Mouse (Mus musculus) cerebellum, adult 9-11 months (tissue): ENCODE measurements around the gene Rpl36a.
"Not testable (repeated sequence)": the region's sequence is repeated elsewhere in the genome, so short reads cannot be mapped to it uniquely, and the experiment has no call there.

ENCODE experiments used
- DNase-seq: peaks from one replicate; pipeline ENCODE4 v3.0.0; 2022

The Rpl36a gene

DNA sequence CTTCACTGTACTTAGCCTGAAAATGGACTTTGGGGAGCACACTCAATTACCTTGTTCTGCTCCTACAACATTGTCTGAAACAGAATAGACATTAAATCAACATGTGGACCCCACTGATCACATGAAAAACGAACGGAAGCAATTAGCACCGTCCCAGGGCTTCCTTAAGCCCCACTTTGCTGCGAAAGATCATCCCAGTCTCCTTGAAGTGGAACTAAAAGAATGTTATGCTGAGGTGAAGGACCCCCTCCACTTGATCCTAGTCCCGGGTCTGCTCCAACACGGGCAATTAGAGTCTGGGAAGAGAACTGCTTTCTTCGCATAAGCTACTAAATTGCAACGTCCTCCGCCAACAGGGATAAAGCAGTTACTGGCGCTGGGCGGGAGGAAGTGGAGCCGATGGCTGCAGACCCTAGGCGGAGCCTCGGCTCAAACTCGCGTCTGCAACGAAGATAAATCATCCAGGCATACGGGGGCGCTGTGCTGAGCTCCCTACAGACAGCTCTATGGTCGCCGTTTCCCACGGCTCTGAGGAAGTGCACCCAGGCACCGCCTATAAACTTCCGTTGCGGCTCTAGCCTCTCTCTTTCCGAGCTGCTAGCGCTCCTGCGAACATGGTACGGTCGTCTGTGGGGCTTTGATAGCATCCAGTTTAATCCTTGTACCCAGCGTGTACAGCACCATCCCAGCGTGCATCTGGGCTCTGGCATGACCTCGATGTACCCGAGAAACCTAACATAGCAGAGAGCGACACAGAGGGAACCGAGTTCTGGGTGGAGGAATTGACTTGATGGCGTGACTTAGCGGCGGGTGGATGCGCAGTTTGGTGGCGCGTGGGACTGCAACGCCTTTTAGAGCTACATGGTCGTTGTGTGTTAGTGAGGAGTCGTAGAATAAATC, at the start of gene Rpl36a:
TSS of gene Rpl36a (plus strand) at position 552 of the 900 bp plus-strand sequence.
- peak; percentile 89 for DNase-seq

DNA sequence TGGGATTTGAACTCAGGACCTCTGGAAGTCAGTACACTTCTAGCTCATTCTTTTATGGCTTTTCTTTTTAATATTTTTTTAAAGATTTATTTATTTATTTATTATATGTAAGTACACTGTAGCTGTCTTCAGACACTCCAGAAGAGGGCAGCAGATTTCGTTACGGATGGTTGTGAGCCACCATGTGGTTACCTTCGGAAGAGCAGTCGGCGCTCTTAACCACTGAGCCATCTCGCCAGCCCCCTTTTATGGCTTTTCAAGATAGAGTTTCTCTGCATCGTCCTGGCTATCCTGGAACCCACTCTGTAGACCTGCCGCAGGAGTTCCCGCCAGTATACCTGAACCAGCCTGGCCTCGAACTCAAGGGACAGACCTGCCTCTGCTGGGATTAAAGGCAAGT, 45.7 kb upstream of the Rpl36a start:
- DNase-seq, result not testable (repeated sequence)

DNA sequence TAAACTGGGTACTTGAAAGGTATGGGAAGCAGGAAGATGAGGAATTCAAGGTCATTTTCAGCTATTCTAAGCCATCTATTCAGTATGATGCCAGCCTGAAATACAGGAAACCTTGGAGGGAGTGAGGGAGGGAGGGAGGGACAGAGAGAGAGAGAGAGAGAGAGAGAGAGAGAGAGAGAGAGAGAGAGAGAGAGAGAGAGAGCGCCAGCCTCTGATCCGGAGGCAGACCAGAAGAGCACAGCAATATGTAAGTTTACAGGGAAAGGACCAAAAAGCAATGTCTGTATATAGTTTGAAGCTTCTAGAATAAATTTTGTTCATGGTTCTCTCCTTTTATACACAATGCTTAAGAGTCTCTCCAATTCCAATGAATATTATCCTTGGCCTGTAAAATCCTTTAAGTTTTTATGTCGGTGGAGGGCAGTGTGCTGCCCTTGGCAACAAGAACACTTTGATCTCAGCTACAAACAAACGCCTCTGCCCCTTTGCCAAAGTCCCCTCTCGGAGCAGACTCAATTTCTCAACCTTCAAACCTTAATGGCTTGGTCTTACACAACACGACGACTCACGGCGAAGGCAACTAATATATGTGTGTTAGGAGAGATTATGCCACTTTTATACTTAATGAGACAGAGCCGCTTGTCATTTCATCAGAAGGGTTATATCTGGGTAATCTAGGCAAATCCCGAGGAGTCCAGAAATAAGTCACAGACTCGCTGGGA, 44.9 kb upstream of the Rpl36a start:
- no peak for DNase-seq

DNA sequence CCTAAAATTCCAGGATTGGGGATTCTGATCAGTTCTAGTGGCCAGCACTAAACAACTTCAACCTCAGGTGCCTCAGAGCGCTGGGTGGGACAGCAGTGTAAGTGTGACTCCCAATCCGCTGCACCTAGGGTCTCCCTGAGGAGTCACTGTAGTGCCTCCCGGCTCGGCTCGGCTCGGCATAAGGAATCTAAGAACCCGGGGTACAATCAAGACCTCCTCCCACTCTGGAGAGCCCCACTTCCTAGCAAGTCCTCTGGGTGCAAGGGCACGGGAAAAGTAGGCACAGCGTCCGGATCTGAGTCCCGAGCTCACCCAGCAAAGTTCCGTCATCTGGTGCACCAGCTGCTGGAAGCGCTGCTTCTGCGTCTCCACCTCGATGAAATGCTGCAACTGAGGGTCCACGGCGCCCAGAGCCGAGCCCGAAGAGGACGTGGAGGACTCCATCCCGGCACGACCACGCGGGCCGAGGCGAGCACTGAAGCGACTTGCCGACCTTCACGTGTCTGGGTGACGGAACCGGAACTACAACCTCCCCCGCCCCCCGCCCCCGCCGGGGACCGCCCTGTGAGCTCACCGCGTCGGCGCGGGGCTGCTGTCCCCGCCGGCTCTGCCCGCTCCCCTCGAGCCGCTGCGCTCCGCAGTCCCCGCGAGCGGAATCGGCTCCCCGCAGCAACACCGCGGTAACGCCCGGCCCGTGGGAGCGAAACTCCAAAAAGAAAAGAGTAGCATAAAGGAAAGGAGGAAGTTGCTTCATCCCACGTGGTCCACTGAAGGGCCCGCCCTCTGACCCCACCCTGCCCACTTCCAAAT, 44.1 kb upstream of the Rpl36a start, which contains the start of gene Timm8a1:
TSS of gene Timm8a1 (minus strand) at position 721 of the 810 bp plus-strand sequence.
- DNase-seq, result peak; percentile 36

DNA sequence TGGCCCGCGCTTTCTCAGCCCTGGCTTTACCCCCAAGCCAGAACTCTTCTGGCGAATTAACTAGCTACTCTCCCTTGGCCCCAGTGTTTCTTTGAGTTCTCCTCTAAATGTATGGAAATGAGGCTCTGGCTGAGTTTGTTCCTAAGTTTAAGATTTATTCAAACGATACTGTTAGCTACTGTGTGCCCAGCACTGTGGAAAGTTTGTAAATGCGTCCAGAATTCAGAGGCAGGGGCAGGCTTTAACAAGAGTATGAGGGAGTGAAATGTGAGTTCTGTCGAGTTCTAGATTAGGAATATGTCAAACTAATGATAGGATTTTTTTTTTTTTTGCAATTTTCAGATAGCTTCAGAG, 43.5 kb upstream of the Rpl36a start:
- DNase-seq, result no peak

DNA sequence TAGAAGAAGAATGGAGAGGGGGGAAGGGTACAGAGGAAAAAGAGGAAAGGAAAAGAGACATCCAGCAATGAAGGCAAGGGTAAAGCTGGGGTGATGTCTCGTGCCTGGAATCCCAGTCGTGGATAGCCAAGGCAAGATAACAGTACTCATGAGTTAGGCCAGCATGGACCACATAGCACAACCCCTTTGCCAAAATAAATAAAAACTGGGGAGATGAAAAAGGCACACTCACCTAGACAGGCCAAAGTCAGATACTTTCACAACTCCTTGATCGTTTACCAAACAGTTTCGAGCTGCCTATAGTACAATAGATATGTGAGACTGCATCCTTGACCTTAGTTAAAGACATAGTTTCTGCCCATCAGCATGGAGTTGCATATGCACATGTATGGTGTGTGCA, 38.1 kb upstream of the Rpl36a start:
- no peak for DNase-seq

DNA sequence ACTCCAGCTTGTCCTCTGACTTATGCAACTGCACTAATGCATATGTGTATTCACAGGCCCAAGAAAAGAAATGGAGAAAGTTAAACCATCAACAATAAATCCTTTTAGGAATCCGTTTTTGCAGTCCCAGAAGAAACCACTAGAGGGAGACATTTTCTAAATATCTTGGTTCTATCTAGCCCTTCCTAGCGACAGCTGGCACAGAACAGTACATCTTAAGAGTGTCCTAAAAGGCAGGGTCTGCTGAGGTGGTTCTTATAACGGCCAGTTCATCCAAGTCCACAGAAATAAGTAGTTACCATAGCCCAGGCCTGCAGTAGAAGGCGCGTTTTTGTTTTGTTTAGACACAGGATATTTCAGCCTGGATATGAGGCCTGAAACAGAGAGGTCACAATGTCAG, 34.6 kb upstream of the Rpl36a start:
- peak; percentile 16 for DNase-seq

DNA sequence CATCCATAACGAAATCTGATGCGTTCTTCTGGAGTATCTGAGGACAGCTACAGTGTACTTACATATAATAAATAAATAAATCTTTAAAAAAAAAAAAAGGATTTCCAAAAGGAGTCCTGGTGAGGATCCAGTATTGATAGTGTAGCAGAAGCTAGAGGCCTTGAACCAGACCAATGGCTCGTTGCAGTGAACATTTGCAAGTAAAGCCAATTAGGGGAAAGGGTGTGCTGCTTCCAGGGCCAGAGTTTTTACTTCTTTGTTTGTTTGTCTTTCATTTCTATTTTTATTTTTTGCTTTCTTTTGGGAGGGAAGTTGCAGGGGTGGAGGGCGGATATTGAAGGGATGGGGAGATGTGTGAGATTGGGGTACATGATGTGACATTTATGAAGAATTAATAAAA, 32.1 kb upstream of the Rpl36a start:
- no peak for DNase-seq

DNA sequence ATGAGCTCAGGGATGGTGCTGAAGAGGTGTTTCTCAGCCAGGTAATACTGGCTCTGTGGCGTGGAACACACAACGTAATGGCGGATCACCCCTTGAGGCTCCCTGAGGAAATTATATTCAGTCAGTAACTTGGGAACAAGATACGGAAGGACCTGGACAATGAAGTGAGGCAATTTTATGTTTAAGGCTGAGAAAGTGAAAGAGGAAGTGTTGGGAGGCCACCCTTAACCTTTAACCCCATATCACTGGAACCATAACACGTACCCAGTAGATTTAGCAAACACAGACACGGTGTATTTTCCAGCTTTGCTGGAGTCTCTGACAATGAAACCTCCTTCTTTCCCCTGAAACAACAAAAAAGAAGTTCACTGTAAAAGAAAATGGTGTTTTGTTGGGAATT, 31.0 kb upstream of the Rpl36a start:
- no peak for DNase-seq

DNA sequence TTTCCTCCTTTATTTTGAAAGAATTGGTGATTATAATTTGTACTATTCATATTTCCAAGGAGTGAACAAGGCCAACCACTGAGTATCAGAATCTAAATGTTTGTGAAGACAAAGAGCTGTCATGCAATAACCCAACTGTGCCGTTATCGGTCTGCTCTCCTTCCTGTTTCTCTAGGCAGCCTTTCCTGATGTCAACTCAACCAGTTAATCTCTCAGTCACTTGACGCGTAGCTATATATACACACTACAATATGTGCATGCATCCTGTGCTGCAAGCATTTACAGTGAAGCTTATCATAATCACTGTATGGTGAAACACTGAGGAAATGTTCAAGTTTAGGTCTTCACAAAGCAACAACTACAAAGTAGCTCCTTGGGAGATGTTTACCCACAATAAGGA, 21.1 kb upstream of the Rpl36a start:
- DNase-seq, result no peak

DNA sequence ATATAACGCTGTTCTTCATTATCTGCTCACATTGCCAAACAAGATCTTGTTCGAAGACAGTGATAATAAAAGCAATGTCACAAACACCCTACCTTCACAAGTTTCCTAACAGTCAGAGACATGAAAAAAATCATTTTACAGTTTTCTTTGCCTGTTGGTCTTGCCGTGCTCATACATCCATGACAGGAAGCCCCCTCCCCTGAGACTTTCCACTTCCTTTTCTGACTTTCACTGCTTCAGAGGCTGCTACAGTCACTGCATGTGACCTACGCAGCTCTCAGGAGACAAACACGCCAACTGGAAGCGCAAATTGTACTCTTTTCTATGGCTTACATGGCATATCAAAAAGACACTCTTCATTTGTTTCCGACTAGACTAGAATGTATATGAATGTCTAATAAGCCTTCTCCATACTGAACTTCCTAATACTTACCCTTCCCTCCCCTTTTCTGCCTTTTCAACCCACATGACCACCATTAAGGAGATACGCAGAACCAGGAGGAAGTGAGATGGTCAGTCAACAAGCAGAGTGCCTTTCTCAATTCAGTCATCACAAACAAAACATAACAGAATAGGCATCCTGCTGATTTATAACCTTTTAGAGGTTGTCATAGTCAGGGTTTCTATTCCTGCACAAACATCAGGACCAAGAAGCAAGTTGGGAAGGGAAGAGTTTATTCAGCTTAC, 18.8 kb upstream of the Rpl36a start:
- no peak for DNase-seq

DNA sequence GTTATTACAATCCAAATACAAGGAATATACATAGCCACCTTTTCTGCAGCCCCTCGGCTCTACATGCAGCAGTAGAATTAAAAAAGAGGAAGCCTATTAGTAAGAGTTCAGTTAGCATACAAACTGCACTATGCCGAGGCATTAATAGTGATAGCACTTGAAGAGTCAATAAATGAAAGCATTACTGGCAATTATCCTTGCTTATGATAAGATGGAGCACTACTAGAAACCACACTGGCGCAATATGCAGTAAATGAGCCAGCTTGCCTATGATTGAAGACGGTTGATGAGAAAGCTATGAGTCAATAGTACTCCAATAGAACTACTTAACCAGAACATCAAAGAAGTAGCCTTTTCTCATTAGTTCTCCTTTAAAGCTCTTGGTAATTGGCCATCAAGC, 7.6 kb upstream of the Rpl36a start:
- no peak for DNase-seq

DNA sequence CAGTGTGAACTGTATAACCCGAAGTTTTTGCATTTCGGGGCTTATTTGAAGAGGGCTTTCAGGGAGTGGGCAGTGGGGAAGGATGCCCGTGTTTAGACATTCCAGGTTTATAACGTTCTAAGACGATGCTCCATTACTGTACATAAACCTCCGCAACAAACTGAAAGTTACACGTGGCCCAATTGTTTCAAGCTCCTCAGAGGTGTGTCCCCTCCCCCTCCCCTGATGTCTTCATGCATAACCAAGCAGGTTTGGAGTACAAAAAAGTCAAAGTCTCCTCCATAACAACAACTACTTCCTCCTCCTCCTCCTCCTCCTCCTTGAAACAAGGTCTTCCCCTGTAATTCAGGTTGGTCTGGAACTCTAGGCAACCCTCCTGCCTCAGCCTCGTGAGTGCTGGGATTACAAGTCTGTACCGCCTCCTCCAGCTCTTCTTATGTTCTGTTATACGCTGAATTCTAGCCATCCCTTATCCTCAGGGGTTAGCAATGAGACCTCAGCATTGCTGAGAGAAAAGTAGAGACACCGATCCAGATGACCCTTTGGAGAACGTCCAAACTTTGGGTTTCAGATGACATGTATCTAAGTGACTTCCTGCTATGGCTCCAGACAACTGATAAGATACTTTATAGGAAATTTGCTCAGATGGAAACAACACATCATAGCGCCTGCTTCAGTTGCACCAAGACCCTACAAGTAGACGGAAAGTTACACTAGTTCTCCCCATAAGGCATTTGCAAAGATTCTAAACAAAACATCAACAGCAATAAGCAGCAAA, 4.7 kb upstream of the Rpl36a start:
- no peak for DNase-seq

DNA sequence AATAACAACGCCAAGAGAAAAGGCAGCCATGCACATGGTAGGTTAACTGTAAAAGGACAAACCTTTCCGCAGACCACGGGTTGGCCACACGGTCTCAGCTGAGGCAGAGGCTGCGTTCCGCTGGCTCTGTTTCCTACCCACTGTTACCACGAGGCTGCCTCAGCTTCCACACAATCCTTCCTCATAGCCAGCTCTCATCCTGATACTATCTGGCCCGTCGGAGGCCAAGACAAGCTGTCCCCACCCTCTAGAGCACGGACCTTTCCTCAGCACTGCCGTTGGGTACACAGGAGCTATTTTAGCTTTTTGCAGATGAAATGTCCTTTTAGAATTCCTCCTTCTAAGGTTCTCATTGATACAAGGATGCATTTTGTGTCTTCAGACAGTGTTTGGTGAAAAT, 3.2 kb upstream of the Rpl36a start:
- no peak for DNase-seq

DNA sequence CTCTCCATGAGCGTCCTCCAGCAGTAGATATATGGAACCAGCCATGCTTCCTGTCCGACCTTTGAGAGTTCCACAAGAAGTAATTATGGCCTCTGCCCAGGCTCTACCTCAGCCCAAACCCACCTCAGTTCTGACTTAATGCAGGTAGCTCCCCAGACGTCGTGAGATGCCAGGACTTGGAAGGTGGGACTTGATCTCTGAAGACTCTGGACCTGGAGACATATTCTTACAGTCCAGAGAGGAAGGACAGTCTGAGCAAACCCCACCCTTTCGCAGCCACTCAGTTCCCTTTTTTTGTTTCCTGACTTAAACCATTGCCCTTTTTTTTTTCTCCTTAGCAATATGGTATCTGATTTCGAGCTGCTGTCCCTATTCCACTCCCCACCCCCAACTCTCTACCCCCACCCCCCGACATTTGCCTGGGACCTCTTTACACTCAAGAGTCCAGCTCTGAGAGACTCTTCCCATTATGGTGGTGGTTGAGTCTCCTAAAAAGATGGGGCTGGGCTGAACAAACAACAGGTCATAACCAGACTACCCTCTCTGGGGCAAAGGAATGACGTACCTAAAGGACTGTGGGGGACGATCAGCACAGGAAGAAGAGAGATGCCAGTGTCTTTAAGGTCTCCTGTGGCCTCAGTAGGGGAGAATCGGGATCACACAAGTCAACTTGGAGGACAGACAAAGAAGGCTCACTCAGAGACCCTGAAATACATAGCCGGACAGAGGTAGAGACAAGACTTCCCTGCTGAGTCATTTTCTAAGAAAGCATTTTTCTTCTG, 2.4 kb upstream of the Rpl36a start, which contains the start of gene Btk:
TSS of gene Btk (minus strand) at position 683 of the 782 bp plus-strand sequence.
- DNase-seq, result no peak

DNA sequence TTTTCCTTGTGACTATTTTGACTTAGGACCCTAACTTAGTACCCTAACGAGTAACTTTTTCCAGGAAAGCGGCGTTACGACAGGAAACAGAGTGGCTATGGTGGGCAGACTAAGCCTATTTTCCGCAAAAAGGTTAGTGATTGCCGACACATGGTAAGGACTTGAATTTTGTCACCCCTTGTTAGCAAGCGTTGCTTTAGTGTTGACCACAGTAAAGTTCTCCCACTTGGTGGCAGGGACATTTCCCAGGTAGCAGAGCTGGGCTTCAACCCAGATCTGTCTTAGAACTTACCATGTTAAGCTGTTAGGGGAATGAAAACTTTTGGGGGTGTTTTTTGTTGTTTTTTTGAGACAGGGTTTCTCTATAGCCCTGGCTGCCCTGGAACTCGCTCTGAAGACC, 993 bp downstream of the Rpl36a start:
- no peak for DNase-seq

DNA sequence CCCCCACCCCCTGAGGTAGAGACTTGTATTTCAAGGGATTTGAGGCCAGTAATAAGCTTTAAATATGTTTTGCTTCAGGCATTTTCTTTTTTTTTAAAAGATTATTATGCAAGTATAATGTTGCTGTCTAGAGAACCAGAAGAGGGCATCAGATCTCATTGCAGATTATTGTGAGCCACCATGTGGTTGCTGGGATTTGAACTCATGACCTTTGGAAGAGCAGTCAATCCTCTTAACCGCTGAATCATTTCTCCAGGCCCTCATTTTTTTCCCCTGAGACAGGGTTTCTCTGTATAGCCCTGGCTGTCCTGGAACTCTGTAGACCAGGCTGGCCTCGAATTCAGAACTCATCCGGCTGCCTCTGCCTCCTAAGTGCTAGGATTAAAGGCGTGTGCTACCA, 2.8 kb downstream of the Rpl36a start:
- DNase-seq, result no peak

DNA sequence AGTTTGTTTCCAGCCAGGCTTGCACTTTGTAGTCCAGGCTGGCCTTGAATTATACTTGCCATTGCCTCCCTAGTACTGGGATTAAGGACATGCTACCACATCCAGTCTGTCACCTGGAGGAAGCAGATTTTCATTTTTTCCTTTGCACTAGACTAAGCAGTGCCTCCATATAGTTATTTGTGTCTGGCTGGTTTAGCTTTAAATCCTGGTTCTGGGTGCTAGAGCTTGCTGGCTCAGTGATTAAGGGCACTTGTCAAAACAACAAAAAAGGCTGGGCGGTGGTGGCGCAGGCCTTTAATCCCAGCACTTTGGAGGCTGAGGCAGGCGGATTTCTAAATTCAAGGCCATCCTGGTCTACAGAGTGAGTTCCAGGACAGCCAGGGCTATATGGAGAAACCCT, 3.5 kb downstream of the Rpl36a start:
- no peak for DNase-seq

DNA sequence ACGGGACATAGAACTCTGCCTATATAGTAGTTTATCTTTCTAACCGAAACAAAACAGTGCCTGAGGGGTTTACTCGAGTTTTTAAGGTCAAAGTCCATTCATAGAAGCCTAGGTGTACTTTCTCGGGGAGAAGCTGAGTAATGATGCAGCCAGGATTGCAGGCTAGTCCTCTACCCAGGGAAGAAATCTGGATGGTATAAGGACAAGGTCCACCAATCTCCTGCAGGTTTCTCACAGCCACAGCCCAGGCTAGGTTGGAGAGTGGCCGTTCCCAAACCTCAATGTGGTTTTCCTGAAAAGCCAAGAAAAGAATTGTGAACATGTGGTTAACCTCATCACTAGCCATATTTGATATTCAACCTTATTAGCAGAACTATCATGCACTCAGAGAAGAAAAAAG, 4.4 kb downstream of the Rpl36a start:
- no peak for DNase-seq

DNA sequence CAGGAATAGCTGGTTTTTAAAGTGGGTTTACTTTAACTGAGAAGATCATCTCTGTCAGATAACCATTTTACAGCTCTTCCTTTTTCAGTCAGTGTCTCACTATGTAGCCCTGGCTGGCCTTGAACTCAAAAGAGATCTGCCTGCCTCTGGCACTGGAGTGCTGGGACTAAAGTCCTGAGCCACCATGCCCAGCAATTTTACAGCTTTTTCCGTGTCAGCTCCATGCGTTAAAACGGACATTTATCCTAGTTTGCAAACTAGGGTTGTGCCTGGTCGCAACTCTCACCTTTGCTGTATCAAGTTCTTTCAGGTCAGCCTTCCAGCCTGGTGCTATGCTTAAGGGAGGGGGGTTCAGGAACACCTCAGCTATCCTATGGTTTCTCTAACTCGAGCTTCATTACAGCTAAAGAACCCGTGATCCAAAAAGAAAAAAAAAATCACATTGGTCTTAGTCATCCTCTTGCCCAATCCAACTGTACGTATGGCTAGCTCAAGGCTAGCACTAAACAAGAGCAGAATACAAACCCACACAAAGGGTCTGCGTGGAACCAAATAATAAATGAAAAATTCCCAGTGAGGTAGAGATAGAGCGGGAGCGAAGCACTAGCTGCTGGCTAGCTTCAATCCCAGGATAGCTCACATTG, 14.6 kb downstream of the Rpl36a start:
- DNase-seq, result no peak
